Mouse (Mus musculus): ENCODE results near the gene Rundc3b. TPM values are rescaled to one million over a fixed set of nuclear protein-coding genes. Genes with fewer than 3 reads are reported as not detected.

Gene Rundc3b
- total RNA-seq, 2 experiments from 2014 or later: 1.4 to 1.8 TPM

DNA sequence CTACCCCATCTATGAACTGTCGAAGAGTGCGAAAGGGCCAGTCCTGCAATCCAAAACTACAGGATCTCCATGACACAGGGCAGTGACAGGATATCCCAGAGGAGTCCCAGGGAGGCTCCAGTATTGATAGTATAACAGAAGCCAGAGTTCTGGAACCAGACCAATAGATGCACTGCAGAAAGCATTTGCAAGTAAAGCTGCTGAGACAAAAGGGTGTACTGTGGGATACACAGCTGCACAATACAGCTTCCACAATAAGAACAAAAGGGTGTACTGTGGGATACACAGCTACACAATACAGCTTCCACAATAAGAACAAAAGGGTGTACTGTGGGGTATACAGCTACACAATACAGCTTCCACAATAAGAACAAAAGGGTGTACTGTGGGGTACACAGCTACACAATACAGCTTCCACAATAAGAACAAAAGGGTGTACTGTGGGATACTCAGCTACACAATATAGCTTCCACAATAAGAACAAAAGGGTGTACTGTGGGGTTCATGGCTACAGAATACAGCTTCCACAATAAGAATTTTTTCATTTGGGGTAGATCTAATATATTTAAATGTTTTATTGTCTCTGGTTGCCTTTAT, 134.0 kb downstream of the Rundc3b start:
- DNase-seq: no peak

DNA sequence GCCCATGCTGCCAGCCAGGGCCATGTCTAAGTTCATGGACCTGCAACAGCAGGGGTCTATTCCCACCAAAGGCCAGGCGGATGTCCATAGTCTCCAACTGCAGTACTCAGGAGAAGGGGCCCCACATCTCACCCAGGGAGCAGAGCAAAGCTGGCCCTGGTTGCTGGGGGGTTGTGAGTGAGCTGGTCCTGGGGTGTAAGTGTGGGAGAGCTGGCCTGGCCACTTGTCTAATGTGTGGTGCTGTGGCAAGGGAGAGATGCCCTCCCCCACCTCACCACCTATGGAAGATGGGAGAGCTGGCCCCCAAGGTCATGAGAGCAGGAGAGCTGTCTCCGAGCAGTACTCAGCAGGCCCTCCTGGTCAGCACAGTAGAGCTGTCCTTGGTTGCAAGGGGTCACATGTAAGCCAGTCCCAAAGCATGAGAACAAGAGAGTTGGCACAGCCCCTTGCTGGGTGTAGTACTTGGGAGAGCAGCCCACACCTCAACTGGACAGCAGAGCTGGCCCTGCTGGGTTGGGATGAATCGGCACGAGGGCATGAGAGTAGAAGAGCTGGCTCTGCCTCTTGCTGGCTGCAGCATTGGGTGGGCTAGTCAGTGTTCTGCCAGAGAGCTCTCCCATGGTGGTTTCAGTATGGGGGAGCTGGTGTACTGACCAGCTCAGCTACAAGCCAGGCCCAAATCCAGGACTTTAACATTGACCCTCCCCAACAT, 134.6 kb downstream of the Rundc3b start:
- no peak for DNase-seq

DNA sequence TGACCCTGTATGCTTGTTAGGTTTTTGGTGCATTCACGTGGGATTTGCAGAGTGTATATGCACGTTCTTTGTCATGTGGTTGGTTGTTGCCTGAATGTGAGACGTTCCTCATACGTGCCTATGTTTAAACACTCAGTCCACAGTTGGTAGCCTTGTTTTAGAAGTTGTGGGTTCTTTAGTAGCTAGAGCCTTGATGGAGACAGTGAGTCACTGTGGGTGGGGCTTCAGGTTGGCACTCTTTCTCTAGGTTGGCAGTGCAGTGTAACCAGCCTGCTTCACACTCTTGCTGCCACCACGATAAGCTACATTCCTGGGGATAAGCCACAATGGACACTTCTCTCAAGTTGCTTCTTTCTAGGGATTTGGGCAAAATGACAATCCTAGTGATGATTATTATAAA, 166.2 kb downstream of the Rundc3b start:
- DNase-seq: peak; percentile 7

DNA sequence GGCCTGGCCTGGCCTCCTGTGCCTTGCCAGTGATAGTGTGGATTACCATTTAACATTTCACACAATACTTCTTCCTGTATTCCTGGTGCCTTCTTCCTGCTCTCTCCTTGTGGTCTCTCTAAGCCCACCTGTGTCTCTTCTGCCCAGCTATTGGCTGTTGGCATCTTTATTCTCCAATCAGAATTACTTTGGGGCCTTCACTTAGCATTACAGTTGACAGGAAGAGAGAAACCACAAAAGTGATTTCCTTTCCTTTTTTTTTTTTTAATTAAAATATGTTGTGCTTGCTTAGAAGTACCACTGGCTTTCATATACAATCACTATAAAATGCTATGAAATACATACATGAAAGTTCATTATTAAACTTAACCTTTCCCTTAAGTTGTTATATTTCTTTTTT, 167.2 kb downstream of the Rundc3b start:
- no peak for DNase-seq

Other genes with a start within 250 kb of the Rundc3b start
- gene Dbf4, start 200.2 kb downstream of the Rundc3b start, total RNA-seq (2021): 10 to 100 TPM; 23.1 to 26.6 TPM
- 10 to 100 TPM; 10.9 to 13.9 TPM for gene Slc25a40, start 200.1 kb downstream of the Rundc3b start, total RNA-seq (2021)
- gene Abcb1a, start 37.1 kb upstream of the Rundc3b start, total RNA-seq (2021): 1 to 10 TPM; 4.4 to 5.1 TPM
- 1 to 10 TPM; 1.0 TPM for gene Abcb1b, start 175.2 kb upstream of the Rundc3b start, total RNA-seq (2021)